Mouse (Mus musculus): ENCODE results near the gene Hipk2. TPM values are rescaled to one million over a fixed set of nuclear protein-coding genes. Genes with fewer than 3 reads are reported as not detected.

Hipk2 gene
- total RNA-seq, 1 experiment from 2014 or later: 17.6 TPM

- 0 out of 2 replicates have a peak, but pooled peaks have one; percentile 6 for ATAC-seq (ENCODE audit: extremely low read depth, insufficient number of reproducible peaks, low FRiP score, poor library complexity, severe bottlenecking)
Observed at GRCm38 (mm10) chr6:38874565-38875257, 1.3 kb downstream of the Hipk2 start.

DNA sequence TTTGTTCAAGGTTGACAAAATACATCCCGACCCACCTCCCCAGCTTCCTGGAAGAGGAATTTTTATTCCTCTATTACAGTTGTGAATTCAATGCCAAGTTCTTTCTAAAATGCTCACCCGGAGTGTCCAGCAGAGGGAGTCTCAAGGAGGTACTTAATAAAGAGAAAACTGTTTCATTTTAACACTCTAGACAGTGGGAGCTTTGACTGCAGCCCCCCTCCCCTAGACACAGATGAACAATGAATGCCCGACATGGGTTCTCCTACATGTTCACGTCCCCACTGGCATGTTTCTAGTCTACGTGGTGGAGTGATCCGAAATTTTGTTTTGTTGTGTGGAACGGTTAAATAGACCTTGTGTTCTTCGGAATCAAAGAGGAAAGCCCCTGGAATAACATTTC, 1.9 kb downstream of the Hipk2 start:
- ATAC-seq (ENCODE audit: extremely low read depth, insufficient number of reproducible peaks, low FRiP score, poor library complexity, severe bottlenecking): peak; percentile 35; the same call in 1 of the 2 replicates

- ATAC-seq (ENCODE audit: extremely low read depth, insufficient number of reproducible peaks, low FRiP score, poor library complexity, severe bottlenecking): no peak
Observed at GRCm38 (mm10) chr6:38873316-38873715, 2.6 kb downstream of the Hipk2 start.

- ATAC-seq (ENCODE audit: extremely low read depth, insufficient number of reproducible peaks, low FRiP score, poor library complexity, severe bottlenecking): peak; percentile 51; the same call in 1 of the 2 replicates
Observed at GRCm38 (mm10) chr6:38871051-38871450, 4.9 kb downstream of the Hipk2 start.

- no peak for ATAC-seq (ENCODE audit: extremely low read depth, insufficient number of reproducible peaks, low FRiP score, poor library complexity, severe bottlenecking)
Observed at GRCm38 (mm10) chr6:38870070-38870469, 5.9 kb downstream of the Hipk2 start.

DNA sequence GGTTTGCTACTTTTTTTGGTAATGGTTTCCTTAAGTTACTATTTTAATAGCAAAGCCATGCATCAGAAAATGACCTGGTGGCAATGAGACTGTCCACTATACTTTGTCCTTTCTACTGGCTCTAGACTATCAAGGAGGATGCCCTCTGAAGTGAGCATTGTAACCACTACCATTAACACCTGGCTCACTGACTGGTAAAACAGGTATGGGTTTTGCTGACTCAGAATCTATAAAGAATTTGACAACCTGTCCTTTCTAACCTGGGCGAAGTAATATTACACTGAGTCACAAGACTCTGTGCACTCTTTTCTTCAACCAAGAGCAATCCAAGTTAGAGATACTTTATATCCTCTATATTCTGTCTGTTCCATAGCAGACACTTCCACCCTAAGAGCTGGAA, 7.0 kb downstream of the Hipk2 start:
- ATAC-seq (ENCODE audit: extremely low read depth, insufficient number of reproducible peaks, low FRiP score, poor library complexity, severe bottlenecking): no peak

GRCm38 (mm10) chr6:38867291-38867690, 8.7 kb downstream of the Hipk2 start:
- no peak for ATAC-seq (ENCODE audit: extremely low read depth, insufficient number of reproducible peaks, low FRiP score, poor library complexity, severe bottlenecking)

DNA sequence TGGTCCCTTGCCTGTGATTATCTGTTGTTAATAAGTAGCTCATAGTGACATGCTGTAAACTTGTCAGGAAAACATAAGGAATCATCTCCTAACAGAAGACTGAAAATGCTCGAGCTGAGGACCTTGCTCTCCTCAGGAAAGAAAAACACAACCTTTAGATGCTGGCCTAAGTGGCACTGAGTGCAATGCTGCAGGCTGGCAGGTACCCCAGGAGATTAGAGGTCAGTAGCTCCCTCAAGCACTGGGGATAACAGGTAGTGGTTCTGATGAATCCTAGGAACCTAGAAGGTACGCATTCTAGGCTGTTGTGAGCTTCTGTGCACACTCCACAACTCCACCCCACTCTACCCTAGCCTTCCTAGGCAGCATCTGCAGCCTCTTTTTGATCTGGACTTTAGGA, 9.2 kb downstream of the Hipk2 start:
- no peak for ATAC-seq (ENCODE audit: extremely low read depth, insufficient number of reproducible peaks, low FRiP score, poor library complexity, severe bottlenecking)

DNA sequence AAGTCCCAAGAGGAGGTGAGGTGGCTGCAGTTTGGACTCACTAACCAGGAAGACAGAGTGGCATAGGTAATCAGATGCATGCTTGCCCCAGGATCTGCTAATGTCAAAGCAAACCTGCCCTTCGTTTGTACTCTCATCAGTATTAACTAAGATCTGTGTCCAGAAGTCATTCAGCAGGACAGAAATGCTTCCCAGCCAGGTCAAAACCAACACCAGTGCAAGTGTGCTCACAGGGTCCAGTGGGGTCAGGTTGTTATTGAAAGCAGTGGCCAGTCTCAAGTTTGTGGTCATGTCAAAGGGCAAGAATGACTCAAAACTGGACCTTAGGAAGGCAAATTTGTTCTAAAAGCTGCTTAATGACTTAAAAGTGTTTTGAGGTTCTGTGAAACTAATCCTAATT, 9.6 kb downstream of the Hipk2 start:
- no peak for ATAC-seq (ENCODE audit: extremely low read depth, insufficient number of reproducible peaks, low FRiP score, poor library complexity, severe bottlenecking)

DNA sequence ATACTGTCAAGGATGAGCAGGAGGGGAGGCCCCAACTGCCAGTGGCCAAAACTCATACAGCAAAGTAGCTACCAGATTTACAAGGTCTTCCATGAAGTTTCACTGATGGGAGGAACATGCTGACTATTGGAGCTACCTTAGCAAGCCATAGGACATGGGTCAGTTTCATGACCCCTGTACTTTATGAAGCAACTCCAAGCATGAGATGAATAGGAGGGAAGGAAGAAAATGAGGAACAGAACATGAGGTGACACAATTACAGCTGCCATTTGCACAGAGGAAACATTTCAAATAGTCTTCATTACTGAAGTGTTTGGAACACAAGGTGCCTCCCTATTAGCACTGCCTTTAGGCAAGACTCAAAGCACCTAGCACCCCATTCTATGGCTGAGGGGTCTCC, 10.2 kb downstream of the Hipk2 start:
- peak; percentile 61; the same call in 1 of the 2 replicates for ATAC-seq (ENCODE audit: extremely low read depth, insufficient number of reproducible peaks, low FRiP score, poor library complexity, severe bottlenecking)

GRCm38 (mm10) chr6:38863595-38863994, 12.4 kb downstream of the Hipk2 start:
- no peak for ATAC-seq (ENCODE audit: extremely low read depth, insufficient number of reproducible peaks, low FRiP score, poor library complexity, severe bottlenecking)

GRCm38 (mm10) chr6:38860301-38860700, 15.7 kb downstream of the Hipk2 start:
- ATAC-seq (ENCODE audit: extremely low read depth, insufficient number of reproducible peaks, low FRiP score, poor library complexity, severe bottlenecking): no peak

GRCm38 (mm10) chr6:38859819-38860218, 16.1 kb downstream of the Hipk2 start:
- ATAC-seq (ENCODE audit: extremely low read depth, insufficient number of reproducible peaks, low FRiP score, poor library complexity, severe bottlenecking): no peak

DNA sequence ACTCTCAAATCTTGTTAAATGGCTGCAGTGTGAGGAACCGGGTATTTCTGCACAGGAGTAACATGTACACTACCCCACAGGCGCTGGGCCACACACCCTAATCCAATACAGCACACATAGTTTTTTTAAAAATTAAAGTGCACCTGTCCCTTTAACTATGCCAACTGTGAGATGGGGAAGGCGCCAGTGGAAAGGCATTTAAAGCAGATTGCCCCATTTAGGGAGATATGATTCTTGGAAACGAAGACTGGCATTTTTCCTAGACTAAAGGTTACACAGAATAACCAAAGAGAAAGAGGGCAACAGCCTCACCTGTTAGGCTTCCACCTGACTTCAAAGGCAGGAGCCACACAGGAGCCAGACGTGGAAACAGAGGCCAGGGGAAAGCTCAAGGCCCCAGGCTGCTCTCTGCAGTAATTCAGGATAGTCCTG, 22.4 kb downstream of the Hipk2 start:
- ATAC-seq (ENCODE audit: extremely low read depth, insufficient number of reproducible peaks, low FRiP score, poor library complexity, severe bottlenecking): no peak

DNA sequence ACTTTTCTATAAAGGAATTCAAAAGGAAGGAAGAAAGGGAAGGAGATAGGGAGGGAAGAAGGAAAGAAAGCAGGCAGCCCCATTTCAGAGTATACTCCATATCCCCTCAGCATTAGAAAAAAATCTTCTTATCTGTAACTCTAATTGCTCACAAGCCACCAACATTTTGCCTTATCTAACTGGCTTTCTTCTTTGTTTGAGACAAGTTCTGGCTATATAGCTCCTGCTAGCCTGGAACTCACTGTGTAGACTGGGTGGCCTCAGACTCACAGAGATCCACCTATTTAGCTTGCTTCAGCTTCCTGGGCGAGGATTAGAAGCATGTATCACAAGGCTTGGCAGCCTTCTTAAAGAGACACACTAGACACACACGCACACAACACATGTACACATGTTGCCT, 24.2 kb downstream of the Hipk2 start:
- ATAC-seq (ENCODE audit: extremely low read depth, insufficient number of reproducible peaks, low FRiP score, poor library complexity, severe bottlenecking): no peak

GRCm38 (mm10) chr6:38850715-38851259, 25.2 kb downstream of the Hipk2 start:
- no peak for ATAC-seq (ENCODE audit: extremely low read depth, insufficient number of reproducible peaks, low FRiP score, poor library complexity, severe bottlenecking)

DNA sequence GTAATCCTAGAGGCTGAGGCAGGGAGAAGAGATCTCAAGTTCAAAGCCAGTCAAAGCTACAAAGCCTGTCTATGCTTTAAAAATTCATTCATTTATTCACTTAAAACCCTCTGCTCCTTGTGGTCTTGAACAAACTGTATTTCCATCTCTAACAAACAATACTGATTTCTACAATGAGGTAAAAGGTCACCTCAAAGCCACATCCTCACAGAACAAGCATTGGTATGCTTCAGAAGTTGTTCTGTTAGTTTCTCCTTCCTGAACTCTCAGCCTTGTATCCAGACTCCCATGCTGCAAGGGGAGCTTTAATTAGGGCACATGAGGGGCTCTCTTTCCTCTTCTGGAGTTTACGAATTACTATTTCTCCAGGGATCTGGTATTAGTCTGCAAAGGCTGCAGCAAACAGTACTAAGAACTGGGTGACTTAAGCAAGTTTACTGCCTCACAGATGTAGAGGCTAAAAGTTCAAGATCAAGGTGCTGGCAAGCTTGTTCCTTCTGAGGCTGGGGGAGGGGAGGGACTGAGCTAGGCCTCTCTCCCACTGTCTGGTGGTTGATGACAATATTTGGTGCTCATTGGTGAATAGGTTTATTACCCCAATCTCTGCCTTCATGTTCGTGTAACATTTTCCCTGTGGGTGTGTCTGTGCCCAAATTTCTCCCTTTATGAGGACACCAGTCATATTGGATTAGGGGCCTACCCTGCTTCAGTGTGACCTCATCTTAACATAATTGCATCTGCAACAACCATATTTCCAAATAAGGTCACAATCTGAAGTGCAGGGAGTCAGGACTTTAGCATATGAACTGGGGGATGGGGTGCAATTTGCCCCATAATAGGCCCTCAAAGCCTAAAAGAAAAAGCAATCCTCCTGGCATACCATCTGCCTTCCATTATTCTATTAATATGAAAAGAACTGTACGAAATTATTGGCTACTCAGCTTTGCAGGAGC, 27.7 kb downstream of the Hipk2 start:
- no peak for ATAC-seq (ENCODE audit: extremely low read depth, insufficient number of reproducible peaks, low FRiP score, poor library complexity, severe bottlenecking)

GRCm38 (mm10) chr6:38847447-38847846, 28.5 kb downstream of the Hipk2 start:
- ATAC-seq (ENCODE audit: extremely low read depth, insufficient number of reproducible peaks, low FRiP score, poor library complexity, severe bottlenecking): no peak

- no peak for ATAC-seq (ENCODE audit: extremely low read depth, insufficient number of reproducible peaks, low FRiP score, poor library complexity, severe bottlenecking)
Observed at GRCm38 (mm10) chr6:38846330-38847195, 29.4 kb downstream of the Hipk2 start.
